Mouse (Mus musculus): Measurements from ENCODE around the gene Cep128. TPM values are rescaled to one million over a fixed set of nuclear protein-coding genes. Genes with fewer than 3 reads are reported as not detected.
"Not testable (repeated sequence)": the region's sequence is repeated elsewhere in the genome, so short reads cannot be mapped to it uniquely, and the experiment has no call there.

Gene Cep128
- total RNA-seq, 2 experiments from 2014 or later: 4.5 to 8.7 TPM

DNA sequence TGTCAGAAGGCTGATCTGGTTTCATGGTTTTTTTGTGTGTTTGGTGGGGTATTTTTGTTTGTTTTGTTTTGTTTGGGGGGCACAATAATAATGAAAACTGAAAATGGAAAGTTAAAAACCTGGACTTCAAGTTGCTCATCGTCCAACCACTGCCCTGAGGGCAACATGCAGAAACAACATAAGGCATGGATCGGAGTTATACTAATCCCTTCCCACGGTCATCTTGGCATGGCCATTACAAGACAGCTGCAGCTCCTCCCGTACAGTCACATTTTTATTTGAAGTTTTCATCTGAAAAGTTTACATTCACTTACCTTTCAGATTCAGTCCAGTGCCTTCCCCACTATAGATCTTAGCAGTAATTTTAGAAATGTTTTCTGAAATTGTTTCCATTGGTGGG is 321.5 kb downstream of the Cep128 start:
- no peak for DNase-seq

- DNase-seq: no peak
Observed at GRCm38 (mm10) chr12:91059704-91060318, 324.4 kb downstream of the Cep128 start.

DNA sequence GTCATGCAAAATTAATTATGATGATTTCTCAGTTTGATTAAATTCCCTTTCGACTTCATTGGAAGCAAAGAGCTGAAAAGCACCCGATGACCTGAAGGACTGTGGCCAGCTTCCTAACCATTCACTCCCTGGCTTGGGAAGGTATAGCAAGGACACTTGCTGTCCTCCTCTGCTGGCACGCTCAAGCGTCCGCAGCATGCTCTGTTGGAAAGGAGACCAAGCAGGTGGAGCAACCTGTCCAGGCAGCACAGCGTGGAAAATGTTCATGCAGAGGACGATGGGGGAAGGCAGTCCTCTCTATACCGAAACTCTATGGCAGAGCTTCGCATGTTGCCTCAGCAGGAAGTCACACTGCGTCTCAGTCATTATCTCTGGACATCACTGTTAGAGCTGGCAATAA is 327.3 kb downstream of the Cep128 start:
- no peak for DNase-seq

- DNase-seq: no peak
Observed at GRCm38 (mm10) chr12:91052301-91052700, 331.9 kb downstream of the Cep128 start.

DNA sequence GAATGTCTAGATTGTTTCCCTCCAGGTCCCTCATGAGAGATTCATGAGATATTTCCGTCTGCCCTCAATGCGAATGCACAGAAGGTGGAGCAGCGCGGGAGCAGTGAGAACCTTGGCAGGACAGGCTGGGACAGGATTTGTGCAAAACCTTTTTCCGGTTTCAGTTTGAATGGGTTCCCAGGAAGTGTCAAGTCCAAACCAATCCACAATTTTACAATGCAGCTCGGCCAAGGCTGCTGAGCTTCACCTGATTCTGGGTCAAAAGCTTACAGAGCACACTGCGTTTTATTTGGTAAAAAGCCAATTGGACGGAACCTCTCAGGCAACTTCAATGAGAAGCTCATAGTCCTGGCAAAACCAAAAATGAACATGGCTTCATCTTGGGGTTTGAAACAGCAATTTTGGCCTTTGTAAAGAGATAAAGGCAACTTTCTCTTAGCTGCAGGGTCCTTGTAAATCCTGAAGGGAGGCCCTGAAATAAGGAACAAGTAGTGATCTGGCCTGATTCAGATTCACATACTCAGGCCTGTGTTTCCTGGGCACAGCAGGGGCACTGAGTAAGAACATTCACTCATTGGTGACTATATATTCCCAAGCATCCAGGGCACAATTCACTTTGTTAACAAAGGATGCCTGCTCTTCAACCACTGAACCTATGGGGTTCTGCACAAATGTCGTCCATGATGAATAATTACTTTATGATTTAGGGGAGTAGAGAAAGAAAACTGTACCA is 333.4 kb downstream of the Cep128 start:
- DNase-seq: peak; percentile 15

- no peak for DNase-seq
Observed at GRCm38 (mm10) chr12:91041363-91041762, 342.8 kb downstream of the Cep128 start.

GRCm38 (mm10) chr12:91040267-91040905 is 343.8 kb downstream of the Cep128 start:
- no peak for DNase-seq

- DNase-seq: no peak
Observed at GRCm38 (mm10) chr12:91029116-91029515, 355.1 kb downstream of the Cep128 start.

GRCm38 (mm10) chr12:91027681-91028080 is 356.5 kb downstream of the Cep128 start:
- DNase-seq: no peak

GRCm38 (mm10) chr12:91027100-91027499 is 357.1 kb downstream of the Cep128 start:
- DNase-seq: no peak

DNA sequence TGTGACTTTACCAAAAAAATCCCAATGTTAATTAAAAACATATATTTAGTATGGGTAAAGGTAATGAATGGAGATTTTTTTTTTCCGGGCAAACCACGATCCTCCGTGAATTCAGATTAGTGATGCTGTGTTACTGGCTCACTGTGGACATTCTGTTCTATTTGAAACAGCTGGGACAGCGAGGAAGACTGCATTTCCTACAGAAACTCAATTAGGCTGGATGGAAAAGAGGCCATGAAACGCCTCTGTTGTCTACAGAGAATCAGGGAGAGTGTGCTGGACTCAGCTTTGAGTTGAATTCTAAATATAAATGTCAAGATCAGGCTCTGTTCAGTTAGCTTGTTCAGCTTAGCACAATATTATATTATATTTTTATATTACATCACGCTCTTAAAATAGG is 369.1 kb downstream of the Cep128 start:
- DNase-seq: no peak

GRCm38 (mm10) chr12:91013043-91013442 is 371.2 kb downstream of the Cep128 start:
- DNase-seq: no peak

DNA sequence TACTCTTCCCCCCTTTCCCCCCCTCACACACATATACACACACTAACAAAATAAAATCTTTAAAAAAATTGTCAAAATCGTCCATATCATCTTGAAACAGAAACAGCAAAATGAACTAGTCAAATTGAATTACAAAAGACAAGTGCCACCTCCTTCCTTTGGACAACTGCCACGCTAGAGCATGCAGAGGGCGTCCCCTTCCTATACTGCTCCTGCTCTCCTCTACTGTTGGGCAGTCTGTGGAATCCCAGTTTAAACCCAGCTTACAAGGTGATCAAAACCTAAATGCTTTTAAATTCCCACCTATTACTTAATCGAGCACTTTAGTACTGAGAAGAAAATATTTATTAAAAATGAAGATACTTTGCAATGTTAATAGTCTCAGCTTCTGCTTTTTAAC is 372.0 kb downstream of the Cep128 start:
- no peak for DNase-seq

- no peak for DNase-seq
Observed at GRCm38 (mm10) chr12:91008736-91009135, 375.5 kb downstream of the Cep128 start.

DNA sequence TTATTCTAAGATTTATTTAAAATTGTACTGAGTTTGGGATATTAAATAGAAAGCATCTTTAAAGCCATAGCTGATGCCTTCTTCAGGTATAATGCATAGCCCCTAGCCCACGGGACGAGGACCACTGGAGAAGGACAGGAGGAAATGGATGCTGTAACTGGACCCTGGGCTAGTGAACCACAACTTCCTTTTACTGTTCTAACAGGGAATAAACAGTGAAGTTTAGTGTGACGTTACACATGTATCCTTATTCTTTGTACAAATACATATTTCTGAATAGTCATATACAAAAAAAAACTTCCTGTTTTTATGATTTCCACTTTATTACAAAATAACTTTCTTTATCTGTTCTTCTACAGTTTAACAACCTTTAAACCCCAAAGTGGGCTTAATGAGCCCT is 376.0 kb downstream of the Cep128 start:
- no peak for DNase-seq

- no peak for DNase-seq
Observed at GRCm38 (mm10) chr12:90997539-90997938, 386.7 kb downstream of the Cep128 start.

- no peak for DNase-seq
Observed at GRCm38 (mm10) chr12:90993331-90993730, 390.9 kb downstream of the Cep128 start.

DNA sequence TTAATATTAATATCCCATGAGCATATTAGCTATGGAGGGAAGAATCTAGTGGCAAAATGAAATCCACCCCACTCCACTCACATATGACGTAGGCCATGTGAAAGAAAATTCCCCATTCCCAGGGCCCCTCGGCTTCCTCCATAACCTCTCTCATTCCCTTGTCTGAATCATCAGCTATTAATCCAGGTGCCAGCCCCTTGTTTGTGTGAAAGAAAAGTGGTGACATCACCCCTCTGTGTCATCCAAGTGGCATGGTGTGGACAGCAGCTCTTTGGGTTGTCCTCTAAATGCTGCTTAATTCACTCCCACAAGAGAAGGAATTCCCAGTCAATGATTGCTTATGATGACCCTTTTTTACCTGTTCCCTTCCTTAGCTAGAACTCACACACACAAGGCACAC is 396.4 kb downstream of the Cep128 start:
- DNase-seq: no peak

DNA sequence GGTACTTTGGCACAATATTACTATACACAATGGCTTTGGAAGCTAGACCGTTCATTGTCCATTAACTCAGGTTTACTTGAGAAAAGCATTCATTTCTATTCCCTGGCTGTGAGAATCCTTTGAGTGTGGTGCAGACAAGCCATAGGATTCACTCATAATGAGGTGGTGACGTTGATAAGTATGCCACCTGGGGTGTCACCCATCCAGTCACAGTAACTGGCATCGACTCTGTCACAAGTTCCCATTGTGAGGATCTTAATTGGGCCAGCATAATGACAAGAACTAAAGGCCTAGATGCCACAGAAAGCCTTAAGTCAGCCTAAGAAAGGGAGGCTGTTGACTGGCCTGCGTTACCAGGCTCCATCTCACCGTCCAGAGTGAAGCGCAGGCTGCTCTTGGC is 396.9 kb downstream of the Cep128 start:
- DNase-seq: no peak

DNA sequence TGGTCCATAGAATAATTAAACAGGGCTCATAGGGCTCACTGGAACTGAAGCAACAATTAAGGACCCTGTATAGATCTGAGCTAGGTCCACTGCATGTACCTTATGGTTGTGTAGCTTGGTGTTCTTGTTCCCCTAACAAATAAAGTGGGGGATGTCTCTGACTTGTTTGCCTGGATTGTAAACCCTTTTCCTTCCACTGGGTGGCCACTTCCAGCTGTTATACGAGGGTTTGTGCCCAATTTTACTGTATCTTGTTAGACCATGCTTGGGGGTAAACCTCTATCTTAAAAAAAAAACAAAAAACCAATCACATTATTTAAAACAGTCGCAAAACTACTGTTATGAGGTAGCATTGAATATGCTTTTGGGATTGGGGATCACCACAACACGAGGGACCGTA is 402.2 kb downstream of the Cep128 start:
- DNase-seq: no peak

- not testable (repeated sequence) for DNase-seq
Observed at GRCm38 (mm10) chr12:90976406-90976805, 407.8 kb downstream of the Cep128 start.

GRCm38 (mm10) chr12:90975429-90975828 is 408.8 kb downstream of the Cep128 start:
- no peak for DNase-seq

GRCm38 (mm10) chr12:90971156-90971555 is 413.1 kb downstream of the Cep128 start:
- peak; percentile 5 for DNase-seq

Data from adrenal gland, postnatal 10 days (tissue).